Mouse (Mus musculus) liver, postnatal 0 days (tissue): ENCODE measurements around the gene Gnb3. TPM values are rescaled to one million over a fixed set of nuclear protein-coding genes. Genes with fewer than 3 reads are reported as not detected.
A peak's percentile ranks its signal among the peaks of the same experiment; 100 is the strongest.

Experiments
- ATAC-seq: fragments of 200-750 bp; cut with Nextera tagmentation; 2 replicates; pipeline ENCODE4 v1.8.0; 2017; ENCODE audit warnings: mild to moderate bottlenecking, moderate library complexity
- DNase-seq: peaks from one replicate; pipeline ENCODE4 v3.0.0-alpha.2; 2016
- H3K27ac ChIP-seq: fragments of 300-500 bp; sonication (generic); 2 replicates; pipeline ENCODE4 v1.5.1; 2014; ENCODE audit warnings: antibody characterized with exemption, moderate library complexity, mild to moderate bottlenecking, low read depth
- H3K27me3 ChIP-seq: fragments of 300-500 bp; sonication (generic); 2 replicates; pipeline ENCODE4 v1.6.1; 2014; ENCODE audit warnings: low read length, control low read depth, mixed read lengths; ENCODE audit not compliant: insufficient read depth
- H3K36me3 ChIP-seq: fragments of 300-500 bp; sonication (generic); replicated peaks from 2 replicates; pipeline ENCODE4 v1.6.1; 2014; ENCODE audit warnings: mild to moderate bottlenecking, control low read depth, low read length, moderate library complexity, mixed read lengths; ENCODE audit not compliant: insufficient read depth
- H3K4me1 ChIP-seq: fragments of 300-500 bp; sonication (generic); 2 replicates; pipeline ENCODE4 v1.6.1; 2014; ENCODE audit warnings: antibody characterized with exemption, mild to moderate bottlenecking, control low read depth; ENCODE audit not compliant: insufficient read depth
- H3K4me2 ChIP-seq: fragments of 300-500 bp; sonication (generic); 2 replicates; pipeline ENCODE4 v1.6.1; 2014; ENCODE audit warnings: low read depth, mild to moderate bottlenecking, low read length, moderate library complexity, mixed read lengths
- H3K4me3 ChIP-seq: fragments of 300-500 bp; sonication (generic); 2 replicates; pipeline ENCODE4 v1.5.1; 2014; ENCODE audit warnings: low read depth, low read length
- H3K9ac ChIP-seq: fragments of 300-500 bp; sonication (generic); replicated peaks from 2 replicates; pipeline ENCODE4 v1.6.1; 2014; ENCODE audit warnings: mild to moderate bottlenecking, moderate library complexity
- H3K9me3 ChIP-seq: fragments of 300-500 bp; sonication (generic); 2 replicates; pipeline ENCODE4 v1.6.1; 2016; ENCODE audit warnings: mild to moderate bottlenecking, control low read depth, low read length, mixed read lengths
- CTCF ChIP-seq: sonication (generic); IDR thresholded peaks from 2 replicates; pipeline ENCODE4 v1.5.1; 2016; ENCODE audit warnings: antibody characterized with exemption, low read depth
- EP300 ChIP-seq: IDR thresholded peaks from 2 replicates; pipeline ENCODE4 v1.6.1; 2016; ENCODE audit warnings: antibody characterized with exemption, low read depth, mild to moderate bottlenecking
- WGBS: fragments of 180-500 bp; shearing (Covaris S2); extraction: QIAGEN DNeasy Blood & Tissue Kit; methylation state at CpG from one replicate; pipeline ENCODE4 v1.1.7; 2014; ENCODE audit not compliant: insufficient replicate concordance; 5-methylcytosine and 5-hydroxymethylcytosine counted together
- polyA plus RNA-seq: library from polyadenylated mRNA; unstranded; fragments of >200 nt; fragmentation: Nextera tagmentation; extraction: Ambion mirVana; gene quantifications from 2 replicates; pipeline ENCODE4 v1.2.1, GENCODE M21; 2015

Gnb3 gene
- polyA plus RNA-seq, 1 experiment from 2014 or later = 0.19 TPM

- no peak for TF ChIP-seq CTCF
- TF ChIP-seq EP300 = no peak
- H3K9ac ChIP-seq = no peak overlapping the region; the same call in 1 of the 2 replicates
- no peak for DNase-seq
Observed at GRCm38 (mm10) chr6:124863125-124863657, 23.1 kb upstream of the Gnb3 start.

GRCm38 (mm10) chr6:124862406-124863124 lies 22.5 kb upstream of the Gnb3 start:
- Histone ChIP-seq H3K9me3 (no peaks in the 10 kb centered on the region), H3K27ac (no peak overlapping the region), H3K4me3 (no peak overlapping the region), H3K36me3 (no peaks in the 10 kb centered on the region), H3K4me2 (no peak overlapping the region), H3K27me3 (peaks cover 70% of the 10 kb centered on the region), H3K9ac (no peak overlapping the region), H3K4me1 (peaks cover 9% of the 10 kb centered on the region)
- ATAC-seq = no peak
- TF ChIP-seq EP300 = no peak
- TF ChIP-seq CTCF = no peak
- DNase-seq = no peak
- 24% methylated on average over 8 of the region's 8 CpGs for WGBS

More at GRCm38 (mm10) chr6:124863125-124863657, 23.1 kb upstream of the Gnb3 start:
- Histone ChIP-seq H3K4me3 (peak overlapping the region; percentile 45), H3K4me2 (peak overlapping the region; percentile 82), H3K4me1 (peaks cover 9% of the 10 kb centered on the region), H3K27ac (no peak overlapping the region), H3K36me3 (no peaks in the 10 kb centered on the region), H3K9me3 (no peaks in the 10 kb centered on the region), H3K27me3 (peaks cover 64% of the 10 kb centered on the region)
- ATAC-seq = peak; percentile 28; the same call in 1 of the 2 replicates
- WGBS = 2% methylated on average over 7 of the region's 16 CpGs

- Histone ChIP-seq H3K36me3 (no peaks in the 10 kb centered on the region), H3K9ac (no peak overlapping the region), H3K27ac (no peak overlapping the region), H3K27me3 (peaks cover 77% of the 10 kb centered on the region), H3K9me3 (no peaks in the 10 kb centered on the region), H3K4me3 (no peak overlapping the region), H3K4me2 (no peak overlapping the region), H3K4me1 (peaks cover 13% of the 10 kb centered on the region)
- WGBS = 54% methylated on average over 3 of the region's 3 CpGs
- ATAC-seq (no peak), DNase-seq (no peak)
- TF ChIP-seq EP300 = no peak
- no peak for TF ChIP-seq CTCF
Observed at GRCm38 (mm10) chr6:124861802-124862201, 21.7 kb upstream of the Gnb3 start.

- 81% methylated on average over 18 of the region's 19 CpGs for WGBS
- H3K27ac ChIP-seq = no peak overlapping the region
- TF ChIP-seq EP300 (no peak), CTCF (no peak)
- DNase-seq (no peak), ATAC-seq (no peak)
- no peaks in the 10 kb centered on the region for H3K36me3 ChIP-seq
- H3K27me3 ChIP-seq = peaks cover 82% of the 10 kb centered on the region
- H3K4me2 ChIP-seq = no peak overlapping the region
- no peak overlapping the region for H3K9ac ChIP-seq
- peaks cover 13% of the 10 kb centered on the region for H3K4me1 ChIP-seq
- no peak overlapping the region for H3K4me3 ChIP-seq
- no peaks in the 10 kb centered on the region for H3K9me3 ChIP-seq
Observed at GRCm38 (mm10) chr6:124861266-124861665, 21.2 kb upstream of the Gnb3 start.

- H3K4me3 ChIP-seq = no peak overlapping the region
- H3K4me1 ChIP-seq = peaks cover 13% of the 10 kb centered on the region
- ATAC-seq (no peak), DNase-seq (no peak)
- no peak overlapping the region for H3K27ac ChIP-seq
- 81% methylated on average over 9 of the region's 9 CpGs for WGBS
- TF ChIP-seq CTCF (no peak), EP300 (no peak)
- H3K9ac ChIP-seq = no peak overlapping the region
- no peaks in the 10 kb centered on the region for H3K36me3 ChIP-seq
- peaks cover 88% of the 10 kb centered on the region for H3K27me3 ChIP-seq
- H3K4me2 ChIP-seq = no peak overlapping the region
- H3K9me3 ChIP-seq = no peaks in the 10 kb centered on the region
Observed at GRCm38 (mm10) chr6:124860511-124860910, 20.4 kb upstream of the Gnb3 start.

- 6% methylated on average over 12 of the region's 12 CpGs for WGBS
- no peaks in the 10 kb centered on the region for H3K36me3 ChIP-seq
- H3K9ac ChIP-seq = no peak overlapping the region
- ATAC-seq = 0 out of 2 replicates have a peak, but pooled peaks have one; percentile 24
- H3K27ac ChIP-seq = no peak overlapping the region
- peaks cover 13% of the 10 kb centered on the region for H3K4me1 ChIP-seq
- no peak overlapping the region for H3K4me2 ChIP-seq
- TF ChIP-seq CTCF = peak; percentile 89
- no peak for TF ChIP-seq EP300
- H3K27me3 ChIP-seq = peaks cover 86% of the 10 kb centered on the region
- H3K4me3 ChIP-seq = no peak overlapping the region
- H3K9me3 ChIP-seq = no peaks in the 10 kb centered on the region
- peak; percentile 85 for DNase-seq
Observed at GRCm38 (mm10) chr6:124859725-124860124, 19.6 kb upstream of the Gnb3 start.
